Mouse (Mus musculus) cortical plate, adult 2 months (tissue): Measurements from ENCODE around the gene Sirpa. TPM values are rescaled to one million over a fixed set of nuclear protein-coding genes. Genes with fewer than 3 reads are reported as not detected.

Experiments used
- H3K27ac ChIP-seq: fragments of 200-500 bp; 2 replicates; pipeline ENCODE4 v1.5.1; 2012; ENCODE audit warnings: low read length, control low read depth, inconsistent platforms; ENCODE audit not compliant: insufficient read depth
- H3K4me1 ChIP-seq: fragments of 200-500 bp; 2 replicates; pipeline ENCODE4 v1.6.1; 2011; ENCODE audit warnings: low read length; ENCODE audit not compliant: control insufficient read depth, insufficient read depth
- H3K4me3 ChIP-seq: fragments of 200-500 bp; 2 replicates; pipeline ENCODE4 v1.5.1; 2011; ENCODE audit warnings: mild to moderate bottlenecking, low read length, control low read depth; ENCODE audit not compliant: insufficient read depth
- CTCF ChIP-seq: fragments of 200-500 bp; IDR thresholded peaks from 2 replicates; pipeline ENCODE4 v1.5.1; 2011; ENCODE audit warnings: mild to moderate bottlenecking, control low read depth, low read length; ENCODE audit not compliant: insufficient read depth; ENCODE audit errors: extremely low read depth
- POLR2A ChIP-seq: fragments of 200-500 bp; IDR thresholded peaks from 2 replicates; pipeline ENCODE4 v1.6.1; 2011; ENCODE audit warnings: mild to moderate bottlenecking, low read length, control low read depth; ENCODE audit not compliant: insufficient read depth; ENCODE audit errors: extremely low read depth
- polyA plus RNA-seq: library from polyadenylated mRNA; depleted of rRNA; stranded (reverse); fragments of >200 nt; gene quantifications from 2 replicates; pipeline ENCODE4 v1.2.3, GENCODE M21; 2012

Sirpa gene
- polyA plus RNA-seq, 1 experiment, result 314 TPM

- Histone ChIP-seq H3K4me1 (0 out of 2 replicates have a peak, but pooled peaks cover 2% of the 10 kb centered on the region), H3K4me3 (no peak overlapping the region), H3K27ac (no peak overlapping the region)
- no peak for TF ChIP-seq CTCF
- no peak for TF ChIP-seq POLR2A
These were observed 10.8 kb upstream of the Sirpa start for GRCm38 (mm10) chr2:129581826-129582225.

GRCm38 (mm10) chr2:129582261-129582660, 10.4 kb upstream of the Sirpa start:
- Histone ChIP-seq H3K4me1 (0 out of 2 replicates have a peak, but pooled peaks cover 2% of the 10 kb centered on the region), H3K27ac (no peak overlapping the region), H3K4me3 (no peak overlapping the region)
- TF ChIP-seq POLR2A (no peak), CTCF (no peak)

- Histone ChIP-seq H3K4me3 (no peak overlapping the region), H3K4me1 (0 out of 2 replicates have a peak, but pooled peaks cover 2% of the 10 kb centered on the region), H3K27ac (no peak overlapping the region)
- no peak for TF ChIP-seq POLR2A
- TF ChIP-seq CTCF, result no peak
These were observed 7.7 kb upstream of the Sirpa start for GRCm38 (mm10) chr2:129584905-129585304.

GRCm38 (mm10) chr2:129585904-129586514, 6.6 kb upstream of the Sirpa start:
- Histone ChIP-seq H3K4me1 (0 out of 2 replicates have a peak, but pooled peaks cover 2% of the 10 kb centered on the region), H3K4me3 (no peak overlapping the region), H3K27ac (peak overlapping the region; percentile 66; the same call in 1 of the 2 replicates)
- no peak for TF ChIP-seq CTCF
- TF ChIP-seq POLR2A, result no peak

GRCm38 (mm10) chr2:129587241-129587640, 5.4 kb upstream of the Sirpa start:
- Histone ChIP-seq H3K27ac (no peak overlapping the region), H3K4me3 (no peak overlapping the region), H3K4me1 (peaks cover 6% of the 10 kb centered on the region; the same call in 1 of the 2 replicates)
- TF ChIP-seq CTCF, result no peak
- no peak for TF ChIP-seq POLR2A

- H3K4me3 ChIP-seq, result no peak overlapping the region
- H3K27ac ChIP-seq, result no peak overlapping the region
- peaks cover 6% of the 10 kb centered on the region; the same call in 1 of the 2 replicates for H3K4me1 ChIP-seq
- TF ChIP-seq CTCF (no peak), POLR2A (0 out of 2 replicates have a peak, but pooled peaks have one; percentile 37)
These were observed 4.8 kb upstream of the Sirpa start for GRCm38 (mm10) chr2:129587825-129588251.

- peaks cover 6% of the 10 kb centered on the region; the same call in 1 of the 2 replicates for H3K4me1 ChIP-seq
- no peak for TF ChIP-seq CTCF
- no peak for TF ChIP-seq POLR2A
- peak overlapping the region; percentile 99 for H3K27ac ChIP-seq
- H3K4me3 ChIP-seq, result peak overlapping the region; percentile 98; the same call in 1 of the 2 replicates
These were observed 738 bp upstream of the Sirpa start for GRCm38 (mm10) chr2:129591897-129592296.

GRCm38 (mm10) chr2:129593141-129593875, 673 bp downstream of the Sirpa start:
- Histone ChIP-seq H3K27ac (peak overlapping the region; percentile 99), H3K4me3 (peak overlapping the region; percentile 98), H3K4me1 (peaks cover 13% of the 10 kb centered on the region)
- TF ChIP-seq POLR2A, result peak; percentile 79
- no peak for TF ChIP-seq CTCF

- H3K27ac ChIP-seq, result peak overlapping the region; percentile 99
- H3K4me3 ChIP-seq, result peak overlapping the region; percentile 98
- peaks cover 17% of the 10 kb centered on the region for H3K4me1 ChIP-seq
- TF ChIP-seq POLR2A, result no peak
- no peak for TF ChIP-seq CTCF
These were observed 1.3 kb downstream of the Sirpa start for GRCm38 (mm10) chr2:129593876-129594421.

- Histone ChIP-seq H3K27ac (peak overlapping the region; percentile 99), H3K4me3 (peak overlapping the region; percentile 98), H3K4me1 (peaks cover 21% of the 10 kb centered on the region)
- TF ChIP-seq CTCF (no peak), POLR2A (0 out of 2 replicates have a peak, but pooled peaks have one; percentile 25)
These were observed 1.9 kb downstream of the Sirpa start for GRCm38 (mm10) chr2:129594569-129594968.
